Mouse (Mus musculus) kidney, adult 2 months (tissue): ENCODE results near the gene Fgg. TPM values are rescaled to one million over a fixed set of nuclear protein-coding genes. Genes with fewer than 3 reads are reported as not detected.
A peak's percentile ranks its signal among the peaks of the same experiment; 100 is the strongest.

Source experiments
- DNase-seq: peaks from one replicate; pipeline ENCODE4 v3.0.0; 2021
- H3K27ac ChIP-seq: fragments of 200-500 bp; 2 replicates; pipeline ENCODE4 v1.5.1; 2012; ENCODE audit warnings: low read depth, low read length, control low read depth, inconsistent platforms; ENCODE audit not compliant: insufficient read depth
- H3K27me3 ChIP-seq: fragments of 200-500 bp; replicated peaks from 2 replicates; pipeline ENCODE4 v1.6.1; 2012; ENCODE audit warnings: mild to moderate bottlenecking, moderate library complexity, low read length, inconsistent platforms; ENCODE audit not compliant: control insufficient read depth, insufficient read depth
- H3K36me3 ChIP-seq: fragments of 200-500 bp; 2 replicates; pipeline ENCODE4 v1.6.1; 2012; ENCODE audit warnings: mild to moderate bottlenecking, moderate library complexity, low read length, inconsistent platforms; ENCODE audit not compliant: control insufficient read depth, insufficient read depth
- H3K4me1 ChIP-seq: fragments of 200-500 bp; 2 replicates; pipeline ENCODE4 v1.6.1; 2011; ENCODE audit warnings: low read length; ENCODE audit not compliant: control insufficient read depth, insufficient read depth
- H3K4me3 ChIP-seq: fragments of 200-500 bp; 2 replicates; pipeline ENCODE4 v1.5.1; 2011; ENCODE audit warnings: mild to moderate bottlenecking, low read depth, low read length, control low read depth; ENCODE audit not compliant: insufficient read depth
- CTCF ChIP-seq: fragments of 200-500 bp; conservative IDR thresholded peaks from 2 replicates; pipeline ENCODE4 v1.5.1; 2011; ENCODE audit warnings: low read depth, mild to moderate bottlenecking, control low read depth, low read length, moderate library complexity, mixed read lengths; ENCODE audit not compliant: insufficient read depth, insufficient read length
- POLR2A ChIP-seq: fragments of 200-500 bp; IDR thresholded peaks from one replicate; pipeline ENCODE4 v1.6.1; 2011; ENCODE audit warnings: low read depth, low read length, control low read depth
- WGBS: fragments of 180-500 bp; shearing (Covaris S2); methylation state at CpG from one replicate; pipeline ENCODE4 v1.1.7; 2018; 5-methylcytosine and 5-hydroxymethylcytosine counted together
- polyA plus RNA-seq: library from polyadenylated mRNA; depleted of rRNA; stranded (reverse); fragments of >200 nt; gene quantifications from 2 replicates; pipeline ENCODE4 v1.2.3, GENCODE M21; 2012

Gene Fgg
- polyA plus RNA-seq, 1 experiment = 9.6 TPM

GRCm38 (mm10) chr3:83042451-83042850 is 34.9 kb downstream of the Fgg start:
- Histone ChIP-seq H3K27me3 (no peaks in the 10 kb centered on the region), H3K4me1 (no peaks in the 10 kb centered on the region), H3K27ac (no peak overlapping the region), H3K36me3 (no peaks in the 10 kb centered on the region), H3K4me3 (no peak overlapping the region)
- DNase-seq = no peak
- WGBS = 90% methylated on average over 5 of the region's 5 CpGs
- TF ChIP-seq POLR2A = no peak
- TF ChIP-seq CTCF = no peak

- no peaks in the 10 kb centered on the region for H3K27me3 ChIP-seq
- H3K27ac ChIP-seq = no peak overlapping the region
- TF ChIP-seq CTCF (no peak), POLR2A (no peak)
- WGBS = 81% methylated on average over 11 of the region's 11 CpGs
- H3K4me3 ChIP-seq = no peak overlapping the region
- DNase-seq = no peak
- H3K4me1 ChIP-seq = no peaks in the 10 kb centered on the region
- H3K36me3 ChIP-seq = no peaks in the 10 kb centered on the region
Measured at GRCm38 (mm10) chr3:83046649-83047048, 39.1 kb downstream of the Fgg start.

- no peak within 1 kb of the TSS for H3K4me3 ChIP-seq
- no peaks in the 10 kb centered on the region for H3K27me3 ChIP-seq
- H3K27ac ChIP-seq = no peak within 1 kb of the TSS
- no peaks in the 10 kb centered on the region for H3K36me3 ChIP-seq
- TF ChIP-seq POLR2A (no peak), CTCF (no peak)
- no peaks in the 10 kb centered on the region for H3K4me1 ChIP-seq
- no peak for DNase-seq
- WGBS = 62% methylated on average over 8 of the region's 8 CpGs
Measured at GRCm38 (mm10) chr3:83049680-83050079, 42.2 kb downstream of the Fgg start, which contains the start of gene Fgb. Gene Fgb (minus strand): TSS chr3:83049863.

- Histone ChIP-seq H3K4me1 (no peaks in the 10 kb centered on the region), H3K27ac (no peak overlapping the region), H3K4me3 (no peak overlapping the region), H3K36me3 (no peaks in the 10 kb centered on the region), H3K27me3 (no peaks in the 10 kb centered on the region)
- WGBS = 73% methylated on average over 5 of the region's 5 CpGs
- no peak for DNase-seq
- TF ChIP-seq CTCF = no peak
- TF ChIP-seq POLR2A = no peak
Measured at GRCm38 (mm10) chr3:83050661-83051060, 43.1 kb downstream of the Fgg start.

GRCm38 (mm10) chr3:83052102-83052501 is 44.6 kb downstream of the Fgg start:
- H3K4me1 ChIP-seq = no peaks in the 10 kb centered on the region
- no peak overlapping the region for H3K4me3 ChIP-seq
- no peaks in the 10 kb centered on the region for H3K27me3 ChIP-seq
- no peak for TF ChIP-seq POLR2A
- DNase-seq = no peak
- 85% methylated on average over 5 of the region's 5 CpGs for WGBS
- H3K27ac ChIP-seq = no peak overlapping the region
- no peaks in the 10 kb centered on the region for H3K36me3 ChIP-seq

GRCm38 (mm10) chr3:83053126-83053525 is 45.6 kb downstream of the Fgg start:
- WGBS = 90% methylated on average over 7 of the region's 7 CpGs
- DNase-seq = no peak
- Histone ChIP-seq H3K36me3 (no peaks in the 10 kb centered on the region), H3K4me3 (no peak overlapping the region), H3K27ac (no peak overlapping the region), H3K27me3 (no peaks in the 10 kb centered on the region), H3K4me1 (no peaks in the 10 kb centered on the region)
- no peak for TF ChIP-seq POLR2A

- WGBS = 19% methylated on average over 10 of the region's 10 CpGs
Measured at GRCm38 (mm10) chr3:83053758-83054157, 46.2 kb downstream of the Fgg start.

GRCm38 (mm10) chr3:83054759-83055158 is 47.2 kb downstream of the Fgg start:
- no peak for TF ChIP-seq CTCF
- no peak for TF ChIP-seq POLR2A
- Histone ChIP-seq H3K4me3 (peak overlapping the region; percentile 24; the same call in 1 of the 2 replicates), H3K27ac (no peak overlapping the region), H3K4me1 (no peaks in the 10 kb centered on the region), H3K36me3 (no peaks in the 10 kb centered on the region), H3K27me3 (no peaks in the 10 kb centered on the region)
- no peak for DNase-seq
- 33% methylated on average over 13 of the region's 13 CpGs for WGBS

More at GRCm38 (mm10) chr3:83053758-83054157, 46.2 kb downstream of the Fgg start:
- Histone ChIP-seq H3K4me1 (no peaks in the 10 kb centered on the region), H3K27me3 (no peaks in the 10 kb centered on the region), H3K4me3 (no peak overlapping the region), H3K36me3 (no peaks in the 10 kb centered on the region), H3K27ac (no peak overlapping the region)
- TF ChIP-seq POLR2A = no peak
- TF ChIP-seq CTCF = peak; percentile 24; the same call in 1 of the 2 replicates
- peak; percentile 52 for DNase-seq
